Mouse (Mus musculus) bone marrow macrophage, adult 2 months (primary cell): ENCODE measurements around the gene Gpr143. TPM values are rescaled to one million over a fixed set of nuclear protein-coding genes. Genes with fewer than 3 reads are reported as not detected.

Source experiments
- H3K27ac ChIP-seq: 2 replicates; pipeline ENCODE4 v1.5.1; 2012; ENCODE audit warnings: low read depth, low read length; ENCODE audit not compliant: insufficient read depth
- H3K4me1 ChIP-seq: 2 replicates; pipeline ENCODE4 v1.6.1; 2012; ENCODE audit warnings: low read length; ENCODE audit not compliant: control insufficient read depth, insufficient read depth
- H3K4me3 ChIP-seq: 2 replicates; pipeline ENCODE4 v1.5.1; 2012; ENCODE audit warnings: mild to moderate bottlenecking, low read length, moderate library complexity; ENCODE audit not compliant: insufficient read depth
- CTCF ChIP-seq: IDR thresholded peaks from 2 replicates; pipeline ENCODE4 v1.5.1; 2012; ENCODE audit warnings: low read depth, mild to moderate bottlenecking, low read length, moderate library complexity
- POLR2A ChIP-seq: IDR thresholded peaks from 2 replicates; pipeline ENCODE4 v1.6.1; 2012; ENCODE audit warnings: mild to moderate bottlenecking, low read depth, low read length, borderline replicate concordance
- polyA plus RNA-seq: library from polyadenylated mRNA; stranded (reverse); fragments of >200 nt; gene quantifications from 2 replicates; pipeline ENCODE4 v1.2.4, GENCODE M21; 2012; ENCODE audit not compliant: missing spikeins, insufficient read depth, insufficient read length

Gene Gpr143
- polyA plus RNA-seq, 1 experiment, result not detected

DNA sequence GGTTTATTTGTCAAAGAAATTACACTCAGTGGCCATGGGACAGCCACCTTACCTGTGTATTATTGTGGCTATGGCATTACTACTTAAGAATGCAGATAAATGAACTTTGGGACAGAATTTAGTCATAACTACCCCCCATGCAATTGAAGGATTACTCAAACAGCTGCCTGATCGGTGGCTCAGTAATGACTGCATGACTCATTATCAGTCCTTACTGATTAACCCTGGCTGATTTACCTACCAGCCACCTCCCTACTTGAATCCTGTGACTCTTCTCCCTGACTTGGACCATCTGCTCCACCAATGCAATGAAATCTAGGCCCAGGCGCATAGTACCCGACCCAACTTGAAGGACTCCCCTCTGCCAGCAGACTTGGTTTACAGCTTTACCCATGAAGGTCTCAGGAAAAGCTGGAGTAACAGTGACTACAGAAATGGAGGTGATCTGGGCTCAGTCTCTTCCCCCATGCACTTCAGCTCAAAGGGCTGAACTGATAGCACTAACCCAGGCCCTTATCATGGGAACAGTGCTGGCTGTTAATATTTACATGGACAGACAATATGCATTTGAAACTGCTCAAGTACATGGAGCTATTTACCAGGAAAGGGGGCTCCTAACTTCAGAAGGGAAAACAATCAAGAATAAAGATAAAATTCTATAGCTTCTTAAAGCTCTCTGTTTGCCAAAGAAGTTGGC, 73.5 kb downstream of the Gpr143 start:
- TF ChIP-seq POLR2A (no peak), CTCF (no peak)
- no peak overlapping the region for H3K27ac ChIP-seq
- no peaks in the 10 kb centered on the region for H3K4me1 ChIP-seq
- H3K4me3 ChIP-seq, result no peak overlapping the region

Other genes starting within 250 kb of the Gpr143 start
- gene Cldn34a, start 218.6 kb upstream of the Gpr143 start, polyA plus RNA-seq, result not detected in 2 replicates
- gene Shroom2, start 12.5 kb upstream of the Gpr143 start, polyA plus RNA-seq, result not detected in 2 replicates
- not detected in 2 replicates for gene Usp51, start 224.5 kb downstream of the Gpr143 start, polyA plus RNA-seq